Mouse (Mus musculus) small intestine, adult 2 months (tissue): ENCODE results near the gene Rpl23.
"Not testable (repeated sequence)": the region's sequence is repeated elsewhere in the genome, so short reads cannot be mapped to it uniquely, and the experiment has no call there.

ENCODE experiments used
- CTCF ChIP-seq: fragments of 200-500 bp; IDR thresholded peaks from 2 replicates; pipeline ENCODE4 v1.5.1; 2012; ENCODE audit warnings: low read depth, mild to moderate bottlenecking, control low read depth, inconsistent platforms, low read length, moderate library complexity, mixed read lengths; ENCODE audit not compliant: insufficient replicate concordance, insufficient read length; ENCODE audit errors: extremely low read depth
- POLR2A ChIP-seq: fragments of 200-500 bp; IDR thresholded peaks from 2 replicates; pipeline ENCODE4 v1.6.1; 2012; ENCODE audit warnings: low read depth, mild to moderate bottlenecking, control low read depth, inconsistent platforms, low read length, moderate library complexity

DNA sequence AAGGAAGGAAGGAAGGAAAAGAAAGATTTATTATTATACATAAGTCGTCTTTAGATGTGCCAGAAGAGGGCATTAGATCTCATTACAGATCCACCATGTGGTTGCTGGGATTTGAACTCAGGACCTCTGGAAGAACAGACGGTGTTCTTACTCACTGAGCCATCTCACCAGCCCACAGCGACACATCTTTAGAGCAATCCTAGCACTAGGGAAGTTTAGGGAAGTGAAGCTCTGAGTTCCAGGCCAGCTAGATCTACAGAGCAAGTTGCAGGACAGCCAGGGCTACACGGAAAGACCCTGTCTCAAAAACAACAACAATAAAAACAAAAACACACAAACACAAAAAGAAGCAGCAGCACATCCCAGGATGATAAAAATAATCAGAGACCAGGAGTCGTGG lies 47.4 kb downstream of the Rpl23 start:
- TF ChIP-seq CTCF, POLR2A: not testable (repeated sequence)
